Mouse (Mus musculus) frontal cortex, postnatal 10 days (tissue): ENCODE measurements around the gene Rap1gap.

ENCODE experiments used
- DNase-seq, 2 experiments: peaks; one replicate each; pipeline ENCODE4 v3.0.0; 2022; ENCODE audit warnings: low spot score in 2 of 2, mixed read lengths in 1 of 2

Gene Rap1gap

DNA sequence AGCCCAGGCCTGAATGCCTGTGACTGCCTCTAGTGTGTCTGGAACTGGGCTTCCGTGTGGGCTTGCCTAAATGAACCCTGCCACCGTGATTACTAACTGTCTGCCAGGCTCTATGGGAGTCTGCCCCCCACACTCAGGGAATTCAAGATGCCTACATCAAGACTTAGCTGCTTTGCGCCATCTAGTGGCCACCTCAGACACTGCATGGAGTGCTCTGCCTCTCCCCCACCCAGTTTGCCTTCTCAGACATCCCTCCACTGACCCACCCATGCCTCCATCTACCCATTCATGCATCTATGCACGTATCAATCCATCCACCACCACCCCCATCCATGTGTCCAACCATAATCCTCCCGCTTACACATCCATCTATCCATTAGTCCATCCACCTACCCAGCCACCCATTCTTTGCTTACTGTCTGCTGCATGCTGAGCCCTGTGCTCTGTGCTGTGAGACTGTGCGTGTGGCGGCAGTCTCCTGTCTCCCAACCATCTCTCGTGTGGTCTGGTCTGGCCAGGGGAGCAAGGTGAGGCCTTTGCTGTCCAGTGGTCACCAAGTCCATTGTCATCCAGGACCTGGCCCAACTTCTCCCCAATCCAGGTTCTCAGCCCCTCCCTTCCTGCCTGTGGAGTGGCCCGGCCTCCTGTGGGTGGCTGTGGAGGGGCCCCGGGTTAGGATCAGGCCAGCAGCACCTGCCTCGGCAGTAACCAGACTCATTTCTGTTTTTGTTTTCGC lies 58.3 kb downstream of the Rap1gap start:
- peak in 1 of 2 experiments; percentile 74 for DNase-seq

- DNase-seq = no peak
Observed at GRCm38 (mm10) chr4:137723527-137723926, 59.0 kb downstream of the Rap1gap start.

- no peak for DNase-seq
Observed at GRCm38 (mm10) chr4:137724212-137724611, 59.7 kb downstream of the Rap1gap start.

DNA sequence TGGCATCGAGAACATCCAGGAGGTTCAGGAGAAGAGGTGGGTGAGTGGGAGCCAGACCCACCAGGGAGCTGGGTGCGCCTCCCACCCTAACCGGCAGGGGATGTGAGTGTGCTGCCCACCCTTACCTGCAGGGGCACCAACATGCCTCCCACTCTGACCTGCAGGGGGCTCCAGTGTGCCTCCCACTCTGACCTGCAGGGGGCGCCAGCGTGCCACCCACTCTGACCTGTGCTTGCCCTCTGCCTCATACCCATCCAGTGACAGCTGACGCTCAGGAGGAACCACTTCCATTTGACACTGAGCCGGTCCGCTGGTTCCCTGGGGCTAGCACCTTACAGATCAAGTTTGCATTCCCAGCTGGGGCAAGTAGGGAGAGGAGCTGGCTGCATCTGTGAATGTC lies 60.2 kb downstream of the Rap1gap start:
- DNase-seq = peak in 1 of 2 experiments; percentile 45

DNA sequence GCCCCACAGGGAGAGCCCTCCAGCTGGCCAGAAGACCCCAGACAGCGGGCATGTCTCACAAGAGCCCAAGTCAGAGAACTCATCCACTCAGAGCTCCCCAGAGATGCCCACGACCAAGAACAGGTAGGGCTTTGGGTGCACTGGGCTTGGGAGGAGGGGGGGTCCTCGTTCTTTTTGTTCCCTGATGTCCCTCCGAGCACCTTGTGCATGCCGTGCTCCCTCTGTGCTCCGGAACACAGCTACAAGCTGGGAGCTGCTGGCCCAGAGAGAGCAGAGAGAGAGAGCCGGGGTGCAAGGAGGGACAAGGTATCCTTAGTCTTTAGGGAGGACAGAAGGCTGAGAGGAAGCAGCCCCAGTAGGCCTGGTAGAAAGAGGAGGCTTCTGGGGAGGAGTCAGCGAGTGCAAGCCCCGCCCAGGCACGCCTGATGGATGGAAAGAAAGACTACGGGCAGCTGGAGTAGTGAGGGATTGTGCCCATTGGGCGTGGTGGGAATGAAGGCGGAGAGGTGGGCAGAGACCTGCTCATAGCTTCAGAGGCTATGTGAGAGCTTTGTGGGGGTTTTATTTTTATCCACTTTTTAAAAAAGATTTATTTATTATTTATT lies 61.1 kb downstream of the Rap1gap start:
- no peak for DNase-seq

DNA sequence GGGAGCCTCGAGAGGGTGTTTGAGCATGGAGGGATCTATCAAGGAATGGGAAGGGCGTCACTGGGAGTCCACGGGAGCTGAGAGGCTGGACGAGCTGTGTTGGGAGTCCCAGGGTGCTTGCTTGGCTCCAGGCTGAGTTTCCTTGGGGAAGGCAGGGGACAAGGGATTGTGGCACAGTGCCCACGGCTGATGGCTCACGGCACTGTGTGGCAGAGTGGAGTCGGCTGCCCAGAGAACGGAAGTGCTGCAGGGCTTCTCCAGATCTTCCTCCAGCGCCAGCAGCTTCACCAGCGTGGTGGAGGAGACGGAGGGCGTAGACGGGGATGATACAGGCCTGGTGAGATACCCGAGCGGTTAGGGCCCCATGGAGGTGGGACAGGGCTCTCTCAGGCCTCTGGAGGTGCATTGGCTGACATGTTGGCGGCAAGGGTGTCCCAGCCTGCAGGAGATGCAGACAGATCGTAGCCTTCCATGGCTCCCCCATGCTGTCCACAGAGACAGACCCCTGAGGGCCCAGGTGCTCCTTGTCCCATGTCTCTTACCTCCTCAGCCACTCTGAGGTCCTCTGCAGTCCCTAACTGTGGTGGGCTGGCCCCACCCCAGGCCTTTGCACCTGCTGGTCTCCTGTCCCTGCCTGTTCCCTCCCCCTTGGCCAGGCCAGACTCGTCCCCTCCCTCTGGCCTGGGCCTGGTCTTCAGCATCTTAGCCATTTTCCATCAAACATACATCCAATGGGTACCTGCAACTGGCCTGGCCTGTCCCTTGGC lies 62.4 kb downstream of the Rap1gap start:
- peak in 1 of 2 experiments; percentile 38 for DNase-seq

GRCm38 (mm10) chr4:137727506-137728187 lies 63.1 kb downstream of the Rap1gap start:
- DNase-seq = peak in 1 of 2 experiments; percentile 54

GRCm38 (mm10) chr4:137728399-137729154 lies 64.1 kb downstream of the Rap1gap start:
- DNase-seq = peak in 1 of 2 experiments; percentile 44

GRCm38 (mm10) chr4:137729155-137729855 lies 64.8 kb downstream of the Rap1gap start:
- no peak for DNase-seq

GRCm38 (mm10) chr4:137730134-137730533 lies 65.6 kb downstream of the Rap1gap start:
- peak; percentile 79 to 87 for DNase-seq

- DNase-seq = no peak
Observed at GRCm38 (mm10) chr4:137730757-137731156, 66.2 kb downstream of the Rap1gap start.

GRCm38 (mm10) chr4:137731891-137732290 lies 67.4 kb downstream of the Rap1gap start:
- no peak for DNase-seq

- no peak for DNase-seq
Observed at GRCm38 (mm10) chr4:137732361-137732760, 67.8 kb downstream of the Rap1gap start.

DNA sequence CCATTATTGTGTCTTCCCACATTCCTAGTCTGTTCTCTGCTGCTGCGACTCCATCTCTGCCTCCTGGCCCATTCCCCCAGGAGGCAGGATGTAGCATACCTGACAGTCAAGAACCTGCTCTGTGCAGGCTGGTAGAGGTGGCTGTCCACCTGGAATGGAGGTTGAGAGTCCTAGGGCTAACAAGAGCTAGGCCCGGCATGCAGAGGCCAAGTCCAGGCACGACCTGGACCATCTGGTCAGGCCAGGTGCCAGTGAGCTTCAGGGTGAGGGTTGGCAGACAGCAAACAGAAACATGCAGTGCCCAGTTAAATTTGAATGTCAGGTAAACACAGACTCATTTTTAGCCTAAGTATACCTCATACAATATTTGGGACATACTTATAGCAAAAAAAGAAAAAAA lies 68.4 kb downstream of the Rap1gap start:
- DNase-seq = no peak

DNA sequence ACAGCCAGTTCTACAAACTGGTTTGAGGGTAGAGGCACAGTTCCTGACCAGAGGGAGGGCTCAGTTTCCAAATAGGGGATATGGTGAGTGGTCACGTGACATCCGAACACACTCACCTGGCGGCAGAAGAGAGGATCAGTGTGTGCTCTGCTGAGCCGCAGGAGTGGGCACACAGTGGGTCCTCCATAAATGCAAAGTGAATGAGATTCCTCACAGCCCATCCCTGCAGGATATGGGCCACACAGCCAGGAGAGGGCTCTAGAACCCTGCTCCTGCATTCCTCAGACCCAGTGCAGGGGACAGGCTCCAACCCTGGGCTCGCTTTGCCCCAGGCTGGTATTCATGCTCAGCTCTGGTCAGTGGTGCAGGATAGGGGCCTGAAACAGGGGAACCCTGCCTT lies 68.9 kb downstream of the Rap1gap start:
- DNase-seq = no peak

GRCm38 (mm10) chr4:137736220-137736701 lies 71.7 kb downstream of the Rap1gap start:
- DNase-seq = no peak

DNA sequence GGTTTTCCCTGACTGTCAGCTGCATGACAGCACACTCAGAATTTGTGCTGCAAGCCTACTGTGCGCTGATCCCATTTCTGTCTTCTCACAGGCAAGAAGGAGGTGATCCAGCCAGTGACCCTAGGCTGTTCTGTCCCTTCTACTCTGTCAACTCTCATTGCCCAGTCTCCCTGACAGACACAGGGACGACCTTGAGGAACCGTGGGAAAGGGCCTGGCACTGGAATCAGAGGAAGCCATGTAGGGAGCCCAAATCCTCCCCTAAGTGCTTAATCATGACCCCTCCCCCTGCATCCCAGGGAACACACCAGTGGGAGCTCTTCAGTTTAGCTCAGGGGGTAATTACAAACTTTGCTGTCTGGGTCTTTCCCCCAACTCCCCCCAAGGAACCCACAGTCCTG lies 73.2 kb downstream of the Rap1gap start:
- no peak for DNase-seq

DNA sequence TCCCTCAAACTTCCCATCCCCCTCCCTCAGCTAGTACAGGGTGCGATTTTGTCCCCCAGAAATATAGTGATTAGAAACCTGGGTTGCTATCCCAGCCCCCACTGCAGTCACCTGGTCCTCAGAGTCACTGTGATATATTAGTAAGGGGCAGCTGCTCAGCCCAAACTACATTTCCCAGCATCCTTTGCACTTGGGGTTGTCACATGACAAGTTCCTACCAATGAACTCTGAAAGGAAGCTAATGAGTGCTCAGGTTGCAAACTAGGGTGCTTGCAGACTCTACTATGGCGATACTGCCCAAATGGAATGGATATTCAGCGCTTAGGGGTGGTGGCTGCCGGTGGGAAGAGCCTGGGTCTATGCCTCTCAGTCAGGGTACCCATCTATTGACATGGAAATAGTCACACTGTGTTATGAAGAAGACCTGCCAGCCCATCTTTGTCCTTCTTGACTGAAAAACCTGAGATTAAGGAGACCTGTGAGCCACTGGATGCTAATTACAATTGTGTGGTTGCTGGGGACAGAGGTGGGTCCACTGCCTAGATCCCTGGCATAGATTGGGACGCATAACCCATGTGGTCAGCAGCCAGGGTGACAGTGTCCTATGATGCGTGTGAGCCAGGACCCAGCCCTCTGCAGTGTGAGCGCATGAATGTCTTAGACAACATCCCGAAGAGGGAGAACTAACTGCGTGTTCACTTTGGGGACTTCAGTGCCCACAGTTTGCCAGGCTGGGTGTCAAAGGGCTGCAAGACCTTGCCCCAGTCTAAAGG lies 74.8 kb downstream of the Rap1gap start:
- no peak for DNase-seq

- no peak for DNase-seq
Observed at GRCm38 (mm10) chr4:137740350-137740749, 75.8 kb downstream of the Rap1gap start.

DNA sequence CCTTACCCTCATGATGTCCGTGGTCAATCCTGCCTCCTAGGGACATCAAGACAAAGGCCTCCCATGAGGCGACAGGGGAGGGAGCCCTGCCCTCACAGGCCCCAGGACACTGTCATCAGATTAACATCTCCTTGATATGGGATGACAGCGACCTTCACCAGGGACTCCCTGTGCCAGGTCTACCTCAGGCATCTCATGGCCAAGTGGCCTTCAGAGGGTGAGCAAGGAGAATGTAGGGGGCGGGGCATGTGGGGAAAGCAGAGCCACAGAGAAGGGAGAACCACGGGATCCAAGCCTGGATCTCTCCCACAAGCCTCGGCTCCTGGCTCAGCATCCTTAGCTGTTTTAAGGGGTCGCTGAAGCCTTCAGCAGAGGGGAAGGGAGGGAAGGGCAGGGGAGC lies 79.3 kb downstream of the Rap1gap start:
- DNase-seq = no peak
